Mouse (Mus musculus): Measurements from ENCODE around the gene Rrnad1.

DNA sequence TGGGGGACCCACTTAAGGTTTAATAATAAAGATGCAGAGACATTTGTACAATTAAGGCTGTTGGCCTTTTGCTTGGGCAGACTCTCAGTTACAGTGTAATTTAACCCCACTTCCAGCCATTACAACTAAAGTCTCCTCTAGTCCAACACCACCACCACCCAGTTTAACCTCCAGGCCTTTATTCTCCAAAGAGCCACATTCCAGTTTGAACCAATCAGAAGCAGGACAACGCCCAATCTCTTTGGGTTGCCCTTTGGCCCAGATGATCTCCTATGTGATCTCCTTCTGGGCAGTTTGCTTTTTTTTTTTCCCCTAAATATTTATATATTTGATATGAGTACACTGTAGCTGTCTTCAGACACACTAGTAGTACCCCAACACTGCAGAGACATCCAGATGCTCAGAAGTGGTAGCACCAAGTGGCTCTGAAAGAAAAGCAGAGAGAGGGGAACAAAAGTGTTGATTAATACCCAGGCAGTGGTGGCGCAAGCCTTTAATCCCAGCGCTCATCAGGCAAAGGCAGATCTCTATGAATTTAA, 37.1 kb downstream of the Rrnad1 start:
- TF ChIP-seq CTCF (IDR thresholded peaks at IDR 0.05; ENCODE audit: control insufficient read depth, insufficient read depth, insufficient read length) (no peak), MYOG (IDR thresholded peaks at IDR 0.05; ENCODE audit: control insufficient read depth, extremely low read depth, insufficient read length) (no peak), CEBPB (IDR thresholded peaks at IDR 0.05; ENCODE audit: low read depth) (no peak), MAX (IDR thresholded peaks at IDR 0.05) (no peak), MYOD1 (IDR thresholded peaks at IDR 0.05; ENCODE audit: control insufficient read depth, insufficient read length, low read depth) (no peak), USF1 (IDR thresholded peaks at IDR 0.05; ENCODE audit: low read depth) (no peak)
